Mouse (Mus musculus) stomach, adult 2 months (tissue): ENCODE data around the gene Olfr484. TPM values are rescaled to one million over a fixed set of nuclear protein-coding genes. Genes with fewer than 3 reads are reported as not detected.

ENCODE experiments used
- polyA plus RNA-seq: library from polyadenylated mRNA; depleted of rRNA; stranded (reverse); fragments of >200 nt; gene quantifications from 2 replicates; pipeline ENCODE4 v1.2.3, GENCODE M21; 2012; rRNA removed

The Olfr484 gene
- not detected in 2 replicates for polyA plus RNA-seq

DNA sequence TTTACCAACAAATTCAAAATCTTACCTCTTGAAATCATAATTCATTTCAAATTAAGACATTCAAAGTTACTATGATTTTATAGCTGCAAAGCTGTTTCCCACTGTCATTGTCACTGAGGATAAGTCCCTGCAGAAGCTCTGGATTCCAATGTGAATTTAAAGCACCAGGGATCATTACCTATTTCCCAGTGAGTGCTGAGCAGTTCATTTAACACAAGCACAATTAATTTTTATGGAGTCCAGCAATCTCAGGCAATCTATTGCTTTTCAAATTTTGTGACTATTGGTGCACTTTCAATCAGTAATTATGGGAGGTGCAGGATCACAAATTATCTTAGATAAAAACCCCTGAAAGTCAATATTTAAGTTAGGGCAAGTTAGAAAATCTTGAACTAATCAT lies at the start of gene Olfr484:
TSS of gene Olfr484 (minus strand) at position 101 of the 400 bp plus-strand sequence.

GRCm38 (mm10) chr7:108172642-108173041 lies 45.4 kb upstream of the Olfr484 start, which contains the start of gene Olfr486:
Gene Olfr486 (minus strand): TSS chr7:108172742.

GRCm38 (mm10) chr7:108159771-108160170 lies 32.5 kb upstream of the Olfr484 start, which contains the start of gene Olfr485:
Gene Olfr485 (minus strand): TSS chr7:108159871.

GRCm38 (mm10) chr7:108100549-108100948 lies 26.7 kb downstream of the Olfr484 start, which contains the start of gene Olfr483:
Gene Olfr483 (plus strand): TSS chr7:108100849.

DNA sequence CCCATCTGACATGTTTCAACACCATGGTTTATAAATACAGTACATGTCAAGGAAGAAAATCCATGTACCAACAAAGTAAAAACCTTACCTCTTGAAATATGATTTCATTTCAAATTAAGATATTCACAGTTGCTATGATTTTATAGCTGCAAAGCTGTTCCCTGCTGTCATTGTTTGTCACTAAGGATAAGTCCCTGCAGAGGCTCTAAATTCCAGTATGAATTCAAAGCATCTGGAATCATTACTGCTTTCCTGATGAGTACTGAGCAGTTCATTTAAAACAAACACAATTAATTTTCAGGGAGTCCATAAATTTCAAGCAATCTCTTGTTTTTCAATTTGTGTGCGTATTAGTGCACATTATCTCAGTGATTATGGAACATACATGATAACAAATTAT lies 29.8 kb downstream of the Olfr484 start, which contains the start of gene Olfr482:
TSS of gene Olfr482 (minus strand) at position 101 of the 400 bp plus-strand sequence.

DNA sequence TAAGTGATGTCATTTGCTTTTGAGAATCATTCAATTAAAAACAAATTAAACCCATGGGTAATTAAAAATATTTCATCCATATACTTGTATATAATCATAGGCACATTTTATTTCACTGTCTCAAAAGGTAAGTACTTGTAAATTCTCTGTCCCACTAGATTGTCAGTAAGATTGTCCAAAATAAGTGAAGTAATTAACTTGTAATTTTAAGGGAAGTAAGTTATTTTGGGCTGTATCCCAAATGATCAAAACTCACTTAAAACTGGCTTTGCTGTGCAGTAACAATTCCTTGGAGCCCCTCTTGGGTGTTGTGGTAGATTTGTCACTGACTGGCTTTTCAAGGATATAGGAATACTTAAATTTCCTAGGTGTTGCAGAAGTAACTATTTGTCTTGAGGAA lies 47.7 kb downstream of the Olfr484 start, which contains the start of gene Olfr481:
TSS of gene Olfr481 (plus strand) at position 301 of the 400 bp plus-strand sequence.

Other genes with a start within 250 kb of the Olfr484 start
- not detected in 2 replicates for gene Olfr472, start 229.5 kb downstream of the Olfr484 start, polyA plus RNA-seq
- gene Olfr473, start 197.0 kb downstream of the Olfr484 start, polyA plus RNA-seq: not detected in 2 replicates
- not detected in 2 replicates for gene Olfr474, start 172.8 kb downstream of the Olfr484 start, polyA plus RNA-seq
- gene Olfr476, start 162.6 kb downstream of the Olfr484 start, polyA plus RNA-seq: not detected in 2 replicates
- not detected in 2 replicates for gene Olfr477, start 140.8 kb downstream of the Olfr484 start, polyA plus RNA-seq
- gene Olfr478, start 93.5 kb downstream of the Olfr484 start, polyA plus RNA-seq: not detected in 2 replicates
- not detected in 2 replicates for gene Olfr479, start 76.8 kb downstream of the Olfr484 start, polyA plus RNA-seq
- not detected in 2 replicates for gene Olfr480, start 60.1 kb downstream of the Olfr484 start, polyA plus RNA-seq
- gene Olfr481, start 47.6 kb downstream of the Olfr484 start, polyA plus RNA-seq: not detected in 2 replicates
- not detected in 2 replicates for gene Olfr482, start 29.9 kb downstream of the Olfr484 start, polyA plus RNA-seq
- gene Olfr483, start 26.6 kb downstream of the Olfr484 start, polyA plus RNA-seq: not detected in 2 replicates
- not detected in 2 replicates for gene Olfr485, start 32.4 kb upstream of the Olfr484 start, polyA plus RNA-seq
- gene Olfr486, start 45.3 kb upstream of the Olfr484 start, polyA plus RNA-seq: not detected in 2 replicates
- not detected in 2 replicates for gene Olfr487, start 87.2 kb upstream of the Olfr484 start, polyA plus RNA-seq
- not detected in 2 replicates for gene Olfr488, start 130.9 kb upstream of the Olfr484 start, polyA plus RNA-seq
- not detected in 2 replicates for gene Olfr490, start 161.5 kb upstream of the Olfr484 start, polyA plus RNA-seq
- gene Olfr491, start 186.0 kb upstream of the Olfr484 start, polyA plus RNA-seq: not detected in 2 replicates
- not detected in 2 replicates for gene Olfr492, start 196.2 kb upstream of the Olfr484 start, polyA plus RNA-seq
- not detected in 2 replicates for gene Olfr493, start 219.5 kb upstream of the Olfr484 start, polyA plus RNA-seq
- gene Olfr494, start 237.9 kb upstream of the Olfr484 start, polyA plus RNA-seq: not detected in 2 replicates